Mouse (Mus musculus) small intestine, adult 2 months (tissue): ENCODE results near the gene Rack1.

ENCODE experiments used
- CTCF ChIP-seq: fragments of 200-500 bp; IDR thresholded peaks from 2 replicates; pipeline ENCODE4 v1.5.1; 2012; ENCODE audit warnings: low read depth, mild to moderate bottlenecking, control low read depth, inconsistent platforms, low read length, moderate library complexity, mixed read lengths; ENCODE audit not compliant: insufficient replicate concordance, insufficient read length; ENCODE audit errors: extremely low read depth
- POLR2A ChIP-seq: fragments of 200-500 bp; IDR thresholded peaks from 2 replicates; pipeline ENCODE4 v1.6.1; 2012; ENCODE audit warnings: low read depth, mild to moderate bottlenecking, control low read depth, inconsistent platforms, low read length, moderate library complexity

GRCm38 (mm10) chr11:48826752-48827096 is 26.6 kb downstream of the Rack1 start:
- TF ChIP-seq POLR2A (no peak), CTCF (no peak)
